Mouse (Mus musculus): ENCODE data around the gene Slc17a9.

DNA sequence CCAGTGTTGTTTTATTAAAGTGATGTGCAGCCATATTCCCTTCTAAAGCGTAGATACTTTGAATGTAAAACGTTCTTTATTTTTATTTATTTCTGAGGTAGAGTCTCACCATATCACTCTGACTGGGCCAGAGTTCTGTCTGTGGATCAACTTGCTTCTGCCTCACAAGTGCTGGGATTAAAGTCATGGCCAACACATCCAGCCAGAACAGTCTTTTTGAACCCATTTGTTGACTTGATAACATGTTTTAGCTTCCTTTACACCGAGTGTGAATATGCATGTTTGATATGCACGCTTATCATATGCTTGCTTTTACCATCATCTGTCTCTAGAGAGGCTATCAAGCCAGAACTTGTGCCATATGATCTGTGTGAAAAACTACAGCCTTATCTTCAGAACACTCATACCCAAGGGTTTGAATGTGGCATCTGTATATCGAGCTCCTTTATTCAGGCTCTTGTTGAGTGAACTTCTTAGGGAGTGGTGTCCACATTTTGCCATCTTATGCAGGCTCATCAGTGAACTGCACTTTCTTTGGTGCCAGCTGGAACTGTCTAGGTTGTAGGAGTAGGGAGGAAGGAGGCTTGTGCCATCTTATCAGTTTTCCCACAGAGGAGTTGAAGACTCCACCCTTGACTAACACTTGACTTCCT, 12.9 kb upstream of the Slc17a9 start:
- no peak for TF ChIP-seq POU5F1 (IDR thresholded peaks at IDR 0.05; ENCODE audit: borderline replicate concordance, low read length)
- TF ChIP-seq CTCF (conservative IDR thresholded peaks at IDR 0.05; ENCODE audit: low read length), result no peak
